ENCODE assay signal across 12 mouse cellular contexts in the genomic region with DNA sequence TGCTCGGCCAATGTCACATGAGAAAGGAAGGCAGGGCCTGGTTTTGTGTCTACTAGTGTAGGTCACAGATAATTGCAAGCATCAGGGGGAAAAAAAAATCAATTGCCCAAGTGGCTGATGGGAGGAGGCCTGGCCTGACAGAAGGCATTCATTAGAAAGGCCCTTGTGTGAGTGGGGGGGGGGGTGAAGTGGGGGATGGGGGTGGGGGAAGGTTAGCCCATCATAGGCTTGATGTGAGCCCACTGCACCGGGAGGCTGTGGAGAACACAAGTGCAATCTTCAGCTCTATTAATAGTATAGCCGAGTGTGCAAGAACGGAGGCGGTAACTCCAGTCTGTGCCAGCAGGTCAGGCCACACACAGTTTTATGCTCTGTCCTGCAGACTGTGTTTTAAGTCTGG. TPM values are rescaled to one million over a fixed set of nuclear protein-coding genes. Genes with fewer than 3 reads are reported as not detected.
DNase-seq lines count a peak whose midpoint lies in the region; ATAC-seq lines count a peak whose summit lies in the region.
"Had no signal": no experiment of that assay in that cellular context is flagged by ENCODE, and none has a peak within 500 bp of the region (broad histone marks: within the 10 kb centered on the region; RNA-seq: fewer than 3 reads in every experiment).

No protein-coding gene starts in this region.

- no peak overlapping the region for H3K4me2 ChIP-seq in embryonic facial prominence, embryonic 14.5 days (ENCODE audit: low read depth, low read length)
- H3K4me2 ChIP-seq in hindbrain, embryonic 12.5 days (replicated peaks) = no peak overlapping the region
- H3K4me2 ChIP-seq: liver, embryonic 11.5 days had no signal

- no peak overlapping the region for H3K4me3 ChIP-seq in heart, embryonic 10.5 days
- H3K4me3 ChIP-seq in embryonic facial prominence, embryonic 10.5 days = no peak overlapping the region
- no peak overlapping the region for H3K4me3 ChIP-seq in embryonic facial prominence, embryonic 14.5 days (ENCODE audit: low read depth, low read length)
- no peak overlapping the region for H3K4me3 ChIP-seq in hindbrain, embryonic 12.5 days

- intact Hi-C loops in heart, postnatal 25 days (cut with DNase I) = loop anchor here (2.0 to 5.0 kb wide), 2 partner anchors 89 to 317 kb away; no protein-coding TSS in a partner anchor

- H3K36me3 ChIP-seq in heart, embryonic 10.5 days = no peaks in the 10 kb centered on the region
- H3K36me3 ChIP-seq in embryonic facial prominence, embryonic 10.5 days (replicated peaks) = no peaks in the 10 kb centered on the region
- no peaks in the 10 kb centered on the region for H3K36me3 ChIP-seq in embryonic facial prominence, embryonic 14.5 days (ENCODE audit: control insufficient read depth, insufficient read depth, low read length)
- H3K36me3 ChIP-seq in hindbrain, embryonic 12.5 days = no peaks in the 10 kb centered on the region

- no peak for DNase-seq in heart, embryonic 10.5 days (ENCODE audit: low spot score)
- no peak for DNase-seq in heart, postnatal 25 days (ENCODE audit: low spot score)
- peak; percentile 78 for DNase-seq in embryonic facial prominence, embryonic 10.5 days (ENCODE audit: low spot score)
- no peak for DNase-seq in embryonic facial prominence, embryonic 14.5 days (ENCODE audit: low spot score)
- no peak for DNase-seq in cerebellum, postnatal 36 days
- no peak for DNase-seq in urinary bladder, postnatal 10 days (ENCODE audit: low spot score)
- DNase-seq: cerebellum, adult 8-10 months; kidney, adult 8-10 months; thymus, postnatal 4 days had no signal

- peak overlapping the region; percentile 75 for H3K27ac ChIP-seq in heart, embryonic 10.5 days
- H3K27ac ChIP-seq in embryonic facial prominence, embryonic 10.5 days (replicated peaks) = peak overlapping the region; percentile 77
- H3K27ac ChIP-seq in embryonic facial prominence, embryonic 14.5 days (replicated peaks; ENCODE audit: low read depth, low read length) = no peak overlapping the region
- H3K27ac ChIP-seq in hindbrain, embryonic 12.5 days = peak overlapping the region; percentile 52

- WGBS in heart, embryonic 10.5 days = 40% methylated on average over 5 of the region's 5 CpGs
- 46% methylated on average over 5 of the region's 5 CpGs for whole genome bisulfite sequencing in embryonic facial prominence, embryonic 10.5 days
- WGBS in embryonic facial prominence, embryonic 14.5 days = 44% methylated on average over 5 of the region's 5 CpGs
- WGBS in hindbrain, embryonic 12.5 days = 45% methylated on average over 5 of the region's 5 CpGs

- no peaks in the 10 kb centered on the region for H3K9me3 ChIP-seq in heart, embryonic 10.5 days
- no peaks in the 10 kb centered on the region for H3K9me3 ChIP-seq in embryonic facial prominence, embryonic 10.5 days
- no peaks in the 10 kb centered on the region for H3K9me3 ChIP-seq in embryonic facial prominence, embryonic 14.5 days (ENCODE audit: control insufficient read depth, low read length)
- H3K9me3 ChIP-seq in hindbrain, embryonic 12.5 days (replicated peaks) = no peaks in the 10 kb centered on the region

- peaks cover 31% of the 10 kb centered on the region for H3K4me1 ChIP-seq in heart, embryonic 10.5 days
- peaks cover 40% of the 10 kb centered on the region for H3K4me1 ChIP-seq in embryonic facial prominence, embryonic 10.5 days
- peaks cover 12% of the 10 kb centered on the region for H3K4me1 ChIP-seq in embryonic facial prominence, embryonic 14.5 days (ENCODE audit: control insufficient read depth, insufficient read depth, low read length)
- peaks cover 25% of the 10 kb centered on the region for H3K4me1 ChIP-seq in hindbrain, embryonic 12.5 days

- no peak overlapping the region for H3K9ac ChIP-seq in embryonic facial prominence, embryonic 14.5 days (ENCODE audit: low read depth, low read length)
- no peak overlapping the region for H3K9ac ChIP-seq in hindbrain, embryonic 12.5 days

- peak; percentile 47; the same call in 1 of the 2 replicates for ATAC-seq in embryonic facial prominence, embryonic 14.5 days (ENCODE audit: low read depth)
- ATAC-seq in hindbrain, embryonic 12.5 days (ENCODE audit: low FRiP score) = 0 out of 2 replicates have a peak, but pooled peaks have one; percentile 46
- ATAC-seq: lung, postnatal 0 days had no signal

- no peaks in the 10 kb centered on the region for H3K27me3 ChIP-seq in heart, embryonic 10.5 days (ENCODE audit: insufficient read depth, poor library complexity, severe bottlenecking)
- H3K27me3 ChIP-seq in embryonic facial prominence, embryonic 10.5 days (replicated peaks; ENCODE audit: low read depth, poor library complexity, severe bottlenecking) = no peaks in the 10 kb centered on the region
- H3K27me3 ChIP-seq in embryonic facial prominence, embryonic 14.5 days (replicated peaks; ENCODE audit: control insufficient read depth, insufficient read depth, low read length) = no peaks in the 10 kb centered on the region
- H3K27me3 ChIP-seq in hindbrain, embryonic 12.5 days = no peaks in the 10 kb centered on the region

RNA-seq across cellular contexts. Expression of a gene that starts 11.1 kb away (rescaled TPM):
- 15.9 and 16.3 TPM in 2 replicates for polyA plus RNA-seq in heart, embryonic 10.5 days (2016; fragmentation: Nextera tagmentation; extraction: Ambion mirVana)
- total RNA-seq in heart, postnatal 25 days (2021) = 100 to 1,000 TPM; 191 to 211 TPM
- 20.2 and 22.6 TPM in 2 replicates for polyA plus RNA-seq in embryonic facial prominence, embryonic 10.5 days (2016; fragmentation: Nextera tagmentation; extraction: Ambion mirVana)
- 15.2 and 15.9 TPM in 2 replicates for polyA plus RNA-seq in embryonic facial prominence, embryonic 14.5 days (2014; fragmentation: Nextera tagmentation; extraction: Ambion mirVana)
- polyA plus RNA-seq in hindbrain, embryonic 12.5 days (2016; fragmentation: Nextera tagmentation; extraction: Ambion mirVana) = 34.8 and 35.9 TPM in 2 replicates
